Mouse (Mus musculus): ENCODE results near the gene Slc26a10.

GRCm38 (mm10) chr10:127145303-127145702 lies 35.1 kb downstream of the Slc26a10 start:
- TF ChIP-seq CTCF (IDR thresholded peaks at IDR 0.05; ENCODE audit: borderline replicate concordance, control insufficient read depth, extremely low read depth, insufficient read depth, low read length, poor library complexity) (no peak), POLR2A (IDR thresholded peaks at IDR 0.05; ENCODE audit: control insufficient read depth, extremely low read depth, insufficient read depth, low read length, poor library complexity) (no peak)
